Mouse (Mus musculus): ENCODE data around the gene Zfp1.

- TF ChIP-seq CTCF (IDR thresholded peaks at IDR 0.05; ENCODE audit: low read depth, low read length): no peak
- TF ChIP-seq POLR2A (IDR thresholded peaks at IDR 0.05; ENCODE audit: borderline replicate concordance, low read depth, low read length): no peak
Measured at GRCm38 (mm10) chr8:111695441-111695840, 52.2 kb downstream of the Zfp1 start.

Data from bone marrow macrophage, adult 2 months (primary cell).